11 mouse cellular contexts compared by ENCODE assay signal in the genomic region with DNA sequence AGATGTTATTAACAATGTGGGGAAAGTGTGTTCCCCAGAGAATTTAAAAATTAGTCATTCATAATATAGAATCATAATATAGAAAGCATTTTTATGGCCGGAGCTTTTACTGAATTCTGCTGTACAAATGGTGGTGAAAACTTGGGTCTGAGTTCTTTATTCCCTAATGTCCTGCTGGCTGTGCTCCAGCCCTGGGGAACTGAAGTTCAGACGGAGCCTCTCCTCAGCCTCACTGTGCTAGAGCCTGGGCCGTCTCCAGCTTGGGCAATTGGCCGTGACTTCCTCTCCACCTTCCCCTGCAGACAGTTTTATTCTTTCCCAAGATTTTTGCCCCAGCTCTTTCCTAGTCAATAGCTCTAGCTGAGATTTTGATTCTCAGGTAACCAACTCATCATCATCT.
DNase-seq lines count a peak whose midpoint lies in the region; ATAC-seq lines count a peak whose summit lies in the region.
"Had no signal": no experiment of that assay in that cellular context is flagged by ENCODE, and none has a peak within 500 bp of the region (broad histone marks: within the 10 kb centered on the region; RNA-seq: fewer than 3 reads in every experiment).

No protein-coding gene starts in this region.

- WGBS in neural tube, embryonic 14.5 days, result 24% methylated on average over 4 of the region's 4 CpGs
- WGBS in intestine, embryonic 15.5 days, result 43% methylated on average over 4 of the region's 4 CpGs
- WGBS in forebrain, embryonic 10.5 days, result 69% methylated on average over 4 of the region's 4 CpGs

- 0 out of 2 replicates have a peak, but pooled peaks have one; percentile 48 for ATAC-seq in neural tube, embryonic 14.5 days (ENCODE audit: low read depth)
- ATAC-seq in intestine, embryonic 15.5 days, result no peak

- DNase-seq in adrenal gland, postnatal 10 days, result peak; percentile 74
- no peak for DNase-seq in adrenal gland, adult 8-10 months
- no peak for DNase-seq in neural tube, embryonic 10.5 days (ENCODE audit: extremely low spot score, low spot score)
- peak; percentile 56 to 60 for DNase-seq in heart, postnatal 14 days
- DNase-seq in lung, postnatal 14 days, result peak; percentile 59
- no peak for DNase-seq in forebrain, embryonic 10.5 days (ENCODE audit: extremely low spot score, low spot score)

- H3K4me2 ChIP-seq in neural tube, embryonic 14.5 days (ENCODE audit: low read depth, low read length), result no peak overlapping the region
- no peak overlapping the region for H3K4me2 ChIP-seq in intestine, embryonic 15.5 days (replicated peaks)
- H3K4me2 ChIP-seq: embryonic facial prominence, embryonic 13.5 days; hindbrain, embryonic 15.5 days; neural tube, embryonic 13.5 days had no signal

- no peak overlapping the region for H3K4me3 ChIP-seq in neural tube, embryonic 14.5 days (ENCODE audit: low read depth, low read length)
- H3K4me3 ChIP-seq in intestine, embryonic 15.5 days (replicated peaks), result no peak overlapping the region
- H3K4me3 ChIP-seq in forebrain, embryonic 10.5 days, result no peak overlapping the region
- H3K4me3 ChIP-seq: embryonic facial prominence, embryonic 13.5 days; hindbrain, embryonic 15.5 days; neural tube, embryonic 13.5 days had no signal

- no peak overlapping the region for H3K27ac ChIP-seq in neural tube, embryonic 14.5 days (ENCODE audit: low read depth, low read length)
- no peak overlapping the region for H3K27ac ChIP-seq in intestine, embryonic 15.5 days
- no peak overlapping the region for H3K27ac ChIP-seq in forebrain, embryonic 10.5 days
- H3K27ac ChIP-seq: embryonic facial prominence, embryonic 13.5 days; hindbrain, embryonic 15.5 days; neural tube, embryonic 13.5 days had no signal

- no peaks in the 10 kb centered on the region for H3K9me3 ChIP-seq in neural tube, embryonic 14.5 days (ENCODE audit: control insufficient read depth, low read length)
- no peaks in the 10 kb centered on the region for H3K9me3 ChIP-seq in intestine, embryonic 15.5 days
- H3K9me3 ChIP-seq in forebrain, embryonic 10.5 days, result no peaks in the 10 kb centered on the region; the same call in 1 of the 2 replicates
- H3K9me3 ChIP-seq: embryonic facial prominence, embryonic 13.5 days; hindbrain, embryonic 15.5 days had no signal

- no peak overlapping the region for H3K9ac ChIP-seq in neural tube, embryonic 14.5 days (replicated peaks; ENCODE audit: low read depth, low read length)
- H3K9ac ChIP-seq in intestine, embryonic 15.5 days, result no peak overlapping the region
- H3K9ac ChIP-seq: embryonic facial prominence, embryonic 13.5 days; hindbrain, embryonic 15.5 days; neural tube, embryonic 13.5 days had no signal

- H3K27me3 ChIP-seq in neural tube, embryonic 14.5 days (ENCODE audit: control insufficient read depth, insufficient read depth, low read length), result no peaks in the 10 kb centered on the region
- H3K27me3 ChIP-seq in intestine, embryonic 15.5 days (replicated peaks), result no peaks in the 10 kb centered on the region
- H3K27me3 ChIP-seq in forebrain, embryonic 10.5 days (ENCODE audit: poor library complexity, severe bottlenecking), result no peaks in the 10 kb centered on the region
- H3K27me3 ChIP-seq: embryonic facial prominence, embryonic 13.5 days; hindbrain, embryonic 15.5 days; neural tube, embryonic 13.5 days had no signal

- intact Hi-C loops in heart, postnatal 14 days (cut with DNase I), result no loop called here

- no peaks in the 10 kb centered on the region for H3K4me1 ChIP-seq in neural tube, embryonic 14.5 days (ENCODE audit: control insufficient read depth, insufficient read depth, low read length)
- H3K4me1 ChIP-seq in intestine, embryonic 15.5 days (replicated peaks), result peaks cover 8% of the 10 kb centered on the region; the same call in 1 of the 2 replicates
- no peaks in the 10 kb centered on the region for H3K4me1 ChIP-seq in forebrain, embryonic 10.5 days

- H3K36me3 ChIP-seq in neural tube, embryonic 14.5 days (ENCODE audit: control insufficient read depth, insufficient read depth, low read length), result no peaks in the 10 kb centered on the region
- H3K36me3 ChIP-seq in intestine, embryonic 15.5 days, result peaks cover 2% of the 10 kb centered on the region; the same call in 1 of the 2 replicates
- H3K36me3 ChIP-seq in forebrain, embryonic 10.5 days (replicated peaks), result peaks cover 7% of the 10 kb centered on the region
- H3K36me3 ChIP-seq: hindbrain, embryonic 15.5 days had no signal

Comparison
In these comparisons a context has a peak if more than half of its experiments do, and no peak if none do; other contexts are left out.
1. DNase-seq: peak in adrenal gland, postnatal 10 days (single experiment), heart, postnatal 14 days (2 of 2) and lung, postnatal 14 days (single experiment); none in adrenal gland, adult 8-10 months (single experiment), neural tube, embryonic 10.5 days (single experiment) and forebrain, embryonic 10.5 days (single experiment).